Mouse (Mus musculus) testis, adult 2 months (tissue): ENCODE results near the gene Kdm1b. TPM values are rescaled to one million over a fixed set of nuclear protein-coding genes. Genes with fewer than 3 reads are reported as not detected.
A peak's percentile ranks its signal among the peaks of the same experiment; 100 is the strongest.

Source experiments
- H3K27ac ChIP-seq: fragments of 200-500 bp; 2 replicates; pipeline ENCODE4 v1.5.1; 2012; ENCODE audit warnings: low read depth, low read length; ENCODE audit not compliant: control insufficient read depth, insufficient read depth
- H3K27me3 ChIP-seq: fragments of 200-500 bp; 2 replicates; pipeline ENCODE4 v1.6.1; 2012; ENCODE audit warnings: mild to moderate bottlenecking, low read length, moderate library complexity; ENCODE audit not compliant: control insufficient read depth, insufficient read depth
- H3K36me3 ChIP-seq: fragments of 200-500 bp; 2 replicates; pipeline ENCODE4 v1.6.1; 2012; ENCODE audit warnings: mild to moderate bottlenecking, low read length; ENCODE audit not compliant: control insufficient read depth, insufficient read depth
- H3K4me1 ChIP-seq: fragments of 200-500 bp; 2 replicates; pipeline ENCODE4 v1.6.1; 2012; ENCODE audit warnings: low read length; ENCODE audit not compliant: control insufficient read depth, insufficient read depth
- H3K4me3 ChIP-seq: fragments of 200-500 bp; 2 replicates; pipeline ENCODE4 v1.5.1; 2012; ENCODE audit warnings: low read depth, mild to moderate bottlenecking, low read length, moderate library complexity, mixed read lengths; ENCODE audit not compliant: control insufficient read depth
- CTCF ChIP-seq: fragments of 200-500 bp; IDR thresholded peaks from 2 replicates; pipeline ENCODE4 v1.5.1; 2012; ENCODE audit warnings: low read depth, mild to moderate bottlenecking, inconsistent platforms, low read length, moderate library complexity; ENCODE audit not compliant: control insufficient read depth, insufficient read depth, insufficient replicate concordance
- POLR2A ChIP-seq: fragments of 200-500 bp; IDR thresholded peaks from 2 replicates; pipeline ENCODE4 v1.6.1; 2012; ENCODE audit warnings: low read depth, mild to moderate bottlenecking, inconsistent platforms, low read length, moderate library complexity; ENCODE audit not compliant: control insufficient read depth
- polyA plus RNA-seq: library from polyadenylated mRNA; depleted of rRNA; stranded (reverse); fragments of >200 nt; gene quantifications from 2 replicates; pipeline ENCODE4 v1.2.3, GENCODE M21; 2012

The Kdm1b gene
- polyA plus RNA-seq, 1 experiment: 2.3 TPM

DNA sequence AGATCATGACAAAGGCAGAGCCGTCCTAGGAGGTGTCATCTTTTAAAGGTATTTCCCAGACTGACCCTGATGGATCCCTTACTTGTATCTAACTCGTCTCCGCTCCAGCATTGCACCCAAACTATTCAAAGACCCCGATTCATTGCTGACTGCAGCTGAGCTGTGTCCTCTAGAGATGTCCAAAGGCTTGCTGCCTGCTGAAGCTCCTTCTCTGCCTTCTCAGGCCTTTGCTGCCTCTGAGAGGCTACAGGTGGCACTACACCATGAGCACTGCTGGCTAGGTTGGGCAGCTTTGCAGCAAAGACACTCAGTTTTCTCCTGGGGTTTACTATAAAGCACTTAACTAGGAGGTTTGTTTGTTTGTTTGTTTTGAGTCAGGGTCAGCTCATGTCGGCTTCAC is 26.0 kb upstream of the Kdm1b start:
- H3K4me1 ChIP-seq: peaks cover 14% of the 10 kb centered on the region
- H3K4me3 ChIP-seq: no peak overlapping the region
- H3K36me3 ChIP-seq: no peaks in the 10 kb centered on the region
- peak; percentile 83; the same call in 1 of the 2 replicates for TF ChIP-seq CTCF
- no peak for TF ChIP-seq POLR2A
- no peaks in the 10 kb centered on the region for H3K27me3 ChIP-seq
- no peak overlapping the region for H3K27ac ChIP-seq

DNA sequence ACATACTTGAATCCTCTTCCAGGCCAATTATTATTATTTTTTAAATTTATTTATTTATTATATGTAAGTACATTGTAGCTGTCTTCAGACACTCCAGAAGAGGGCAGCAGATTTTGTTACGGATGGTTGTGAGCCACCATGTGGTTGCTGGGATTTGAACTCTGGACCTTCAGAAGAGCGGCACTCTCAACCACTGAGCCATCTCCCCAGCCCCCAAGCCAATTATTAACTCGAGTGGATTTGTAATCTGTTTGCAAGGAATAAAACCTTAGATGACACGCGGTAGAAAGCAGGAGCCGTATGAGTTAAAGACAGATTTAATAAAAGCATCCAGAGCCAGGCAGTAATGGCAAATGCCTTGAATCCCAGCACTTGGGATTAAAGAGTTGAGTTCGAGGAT is 23.5 kb upstream of the Kdm1b start:
- H3K4me1 ChIP-seq: 0 out of 2 replicates have a peak, but pooled peaks cover under 1% of the 10 kb centered on the region
- H3K4me3 ChIP-seq: no peak overlapping the region
- H3K27ac ChIP-seq: no peak overlapping the region
- H3K27me3 ChIP-seq: no peaks in the 10 kb centered on the region
- TF ChIP-seq CTCF (no peak), POLR2A (no peak)
- H3K36me3 ChIP-seq: no peaks in the 10 kb centered on the region

DNA sequence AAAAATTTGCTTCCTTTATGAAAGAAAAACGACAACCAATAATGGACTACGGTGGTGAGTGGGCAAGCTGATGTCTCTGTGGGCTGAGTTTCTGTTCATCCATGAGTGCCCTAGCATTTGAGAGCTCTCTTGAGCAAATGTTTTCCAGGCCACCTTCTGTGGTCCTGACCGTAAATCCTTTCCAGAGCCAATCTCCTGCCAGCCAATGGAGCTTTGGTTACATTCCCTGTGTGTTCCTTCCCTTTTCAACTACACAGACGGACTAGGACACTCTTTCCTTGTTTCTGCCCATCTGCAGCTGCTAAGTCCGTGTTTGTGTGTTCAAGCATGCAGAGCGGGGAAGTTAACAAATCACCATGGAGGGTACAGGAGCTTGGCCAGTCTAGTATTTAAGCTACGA is 22.5 kb upstream of the Kdm1b start:
- H3K27ac ChIP-seq: no peak overlapping the region
- H3K36me3 ChIP-seq: no peaks in the 10 kb centered on the region
- no peaks in the 10 kb centered on the region for H3K4me1 ChIP-seq
- no peaks in the 10 kb centered on the region for H3K27me3 ChIP-seq
- TF ChIP-seq CTCF (no peak), POLR2A (no peak)
- no peak overlapping the region for H3K4me3 ChIP-seq

DNA sequence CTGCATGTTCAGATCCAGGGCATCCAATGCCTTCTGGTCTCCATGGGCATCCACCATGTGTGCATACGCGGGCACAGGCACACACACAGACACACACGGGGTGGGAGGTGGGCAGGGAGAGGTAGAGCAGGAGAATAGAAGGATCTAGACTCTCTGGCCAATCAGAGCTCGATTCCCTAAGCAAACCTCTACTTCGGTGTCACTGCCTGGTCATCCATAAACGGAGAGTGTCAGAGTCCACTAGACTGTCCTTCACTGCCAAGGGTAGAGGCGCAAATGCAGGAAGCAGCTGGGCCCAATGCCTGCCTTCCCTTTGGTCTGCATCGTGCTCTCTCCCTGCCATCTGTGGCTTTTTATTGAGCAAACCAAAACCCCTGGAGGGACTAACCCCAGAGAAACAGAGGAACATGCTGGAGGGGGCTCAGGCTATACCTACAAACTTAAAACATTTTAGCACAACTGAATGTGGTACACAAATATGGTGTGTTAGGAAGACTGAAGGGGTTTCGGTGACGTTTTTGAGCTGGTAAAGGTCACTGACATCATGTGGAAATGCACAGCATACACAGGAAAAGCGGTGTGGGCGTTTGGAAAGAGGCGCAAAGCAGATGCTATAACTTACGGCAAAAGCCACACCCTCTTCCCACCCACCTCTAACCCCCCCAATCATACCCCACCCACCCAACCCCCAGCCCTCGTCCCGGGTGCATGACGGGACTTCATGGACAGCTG is 12.8 kb upstream of the Kdm1b start:
- no peak for TF ChIP-seq CTCF
- no peak for TF ChIP-seq POLR2A
- H3K4me1 ChIP-seq: no peaks in the 10 kb centered on the region
- H3K36me3 ChIP-seq: no peaks in the 10 kb centered on the region
- H3K27me3 ChIP-seq: no peaks in the 10 kb centered on the region
- no peak overlapping the region for H3K4me3 ChIP-seq
- H3K27ac ChIP-seq: no peak overlapping the region

DNA sequence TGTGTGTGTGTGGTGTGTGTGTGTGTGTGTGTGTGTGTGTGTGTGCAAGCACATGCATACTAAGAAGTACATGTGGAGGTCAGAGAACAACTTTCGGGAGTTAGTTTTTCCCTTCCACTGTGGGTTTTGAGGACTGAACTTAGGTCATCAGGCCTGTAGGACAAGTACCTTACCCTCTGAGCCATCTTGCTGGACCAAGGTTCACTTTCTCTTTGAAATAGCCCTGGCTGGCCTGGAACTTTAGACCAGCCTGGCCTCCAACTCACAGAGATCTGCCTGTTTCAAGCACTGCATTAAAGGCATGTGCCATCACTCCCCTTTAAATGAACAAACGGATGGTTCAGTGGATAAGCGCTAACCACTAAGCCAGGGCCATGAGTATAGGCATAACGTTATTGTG is 9.7 kb upstream of the Kdm1b start:
- TF ChIP-seq POLR2A: no peak
- TF ChIP-seq CTCF: no peak
- Histone ChIP-seq H3K36me3 (no peaks in the 10 kb centered on the region), H3K4me1 (no peaks in the 10 kb centered on the region), H3K4me3 (no peak overlapping the region), H3K27me3 (no peaks in the 10 kb centered on the region), H3K27ac (no peak overlapping the region)

DNA sequence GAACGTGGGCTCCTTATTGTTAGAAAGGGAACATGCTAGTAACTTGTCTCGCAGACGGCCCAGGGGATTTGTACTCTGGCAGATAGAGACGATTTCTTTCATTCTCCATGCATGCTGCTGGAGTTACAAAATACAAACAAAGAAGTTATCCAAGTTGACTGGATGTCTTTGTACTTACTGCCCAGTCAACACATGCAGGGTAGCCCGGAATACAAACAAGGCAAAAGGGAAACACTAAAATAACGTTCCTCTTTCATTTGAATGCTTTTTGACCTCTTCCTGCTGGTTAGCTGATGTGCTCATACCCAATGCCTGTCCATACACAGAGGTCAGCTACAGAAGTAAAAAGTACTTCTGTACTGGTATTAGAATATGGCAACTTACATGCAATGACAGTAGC is 5.4 kb upstream of the Kdm1b start:
- Histone ChIP-seq H3K4me3 (no peak overlapping the region), H3K36me3 (no peaks in the 10 kb centered on the region), H3K4me1 (no peaks in the 10 kb centered on the region), H3K27ac (no peak overlapping the region), H3K27me3 (no peaks in the 10 kb centered on the region)
- no peak for TF ChIP-seq POLR2A
- TF ChIP-seq CTCF: no peak

DNA sequence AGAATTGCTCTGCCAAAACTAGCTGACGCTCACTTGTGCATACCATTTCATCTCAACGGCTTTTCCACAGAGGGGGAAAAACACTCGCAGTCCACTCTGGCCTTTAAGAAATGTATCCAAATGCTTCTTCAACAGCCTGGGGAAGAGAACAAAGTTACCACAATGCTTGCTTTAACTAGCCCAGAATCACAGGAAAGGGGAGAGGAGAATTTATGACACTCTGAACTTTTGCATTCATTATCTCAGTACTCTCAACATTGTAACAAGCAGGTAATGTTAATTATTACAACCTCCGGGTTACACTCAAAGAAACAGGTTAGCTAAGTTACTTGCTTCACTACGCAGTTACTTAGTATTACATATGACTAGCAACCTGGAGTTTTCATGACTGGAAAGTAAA is 3.2 kb upstream of the Kdm1b start:
- Histone ChIP-seq H3K27ac (no peak overlapping the region), H3K4me3 (no peak overlapping the region), H3K36me3 (no peaks in the 10 kb centered on the region), H3K27me3 (no peaks in the 10 kb centered on the region), H3K4me1 (peaks cover 13% of the 10 kb centered on the region)
- no peak for TF ChIP-seq POLR2A
- no peak for TF ChIP-seq CTCF

DNA sequence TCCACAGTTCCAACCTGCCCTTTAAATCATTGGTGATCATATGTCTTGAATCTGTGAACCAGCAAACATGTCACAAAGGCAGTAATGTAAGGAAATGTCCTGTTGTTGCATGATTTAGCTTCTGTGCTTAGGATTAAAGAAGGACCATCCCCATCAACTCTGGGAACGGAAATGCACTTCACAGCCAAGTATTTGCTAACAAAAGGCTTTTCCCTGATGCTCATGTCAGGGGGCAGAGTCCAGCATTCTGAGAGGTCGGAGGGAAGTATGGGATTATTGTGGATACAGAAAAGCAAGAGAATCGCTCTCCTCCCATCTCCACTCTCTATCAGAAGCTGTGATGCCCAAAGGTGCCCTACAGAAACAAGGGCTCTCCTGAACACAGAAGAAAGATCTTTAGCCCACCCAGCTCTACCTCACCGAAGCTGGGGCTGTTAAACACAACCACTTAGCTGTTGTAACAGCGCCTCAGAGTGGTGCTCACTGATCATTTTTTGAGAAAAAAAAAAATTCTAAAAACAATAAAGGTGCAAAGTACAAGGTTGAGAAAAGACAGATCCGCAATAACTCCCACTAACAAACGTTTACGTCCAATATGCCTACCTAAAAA is 1.2 kb upstream of the Kdm1b start:
- H3K4me3 ChIP-seq: no peak overlapping the region; the same call in 1 of the 2 replicates
- H3K4me1 ChIP-seq: peaks cover 13% of the 10 kb centered on the region
- no peak for TF ChIP-seq CTCF
- no peak for TF ChIP-seq POLR2A
- no peaks in the 10 kb centered on the region for H3K36me3 ChIP-seq
- peak overlapping the region; percentile 24; the same call in 1 of the 2 replicates for H3K27ac ChIP-seq
- H3K27me3 ChIP-seq: no peaks in the 10 kb centered on the region
